Mouse (Mus musculus): ENCODE data around the gene Med25.
A peak's percentile ranks its signal among the peaks of the same experiment; 100 is the strongest.
"Not testable (repeated sequence)": the region's sequence is repeated elsewhere in the genome, so short reads cannot be mapped to it uniquely, and the experiment has no call there.

Gene Med25

DNA sequence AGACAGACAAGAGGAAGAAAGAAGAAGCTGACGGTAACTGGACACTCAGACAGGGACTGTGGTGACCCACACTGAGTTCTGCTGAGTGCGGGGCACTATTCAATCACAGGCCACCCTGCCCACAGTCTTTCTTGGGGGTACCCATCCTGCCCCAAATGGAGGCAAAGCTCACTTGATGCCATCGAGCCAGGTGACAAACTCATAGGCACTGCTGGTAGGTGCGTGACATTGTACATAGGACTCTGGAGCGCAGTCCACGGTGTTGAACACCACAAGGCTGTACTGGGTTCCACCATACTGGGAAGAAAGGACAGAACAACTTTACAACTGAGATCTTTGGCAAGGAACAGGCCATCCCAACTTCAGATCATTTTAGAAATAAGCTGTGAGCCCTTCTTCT, 901 bp downstream of the Med25 start:
- peak; percentile 27 for DNase-seq

DNA sequence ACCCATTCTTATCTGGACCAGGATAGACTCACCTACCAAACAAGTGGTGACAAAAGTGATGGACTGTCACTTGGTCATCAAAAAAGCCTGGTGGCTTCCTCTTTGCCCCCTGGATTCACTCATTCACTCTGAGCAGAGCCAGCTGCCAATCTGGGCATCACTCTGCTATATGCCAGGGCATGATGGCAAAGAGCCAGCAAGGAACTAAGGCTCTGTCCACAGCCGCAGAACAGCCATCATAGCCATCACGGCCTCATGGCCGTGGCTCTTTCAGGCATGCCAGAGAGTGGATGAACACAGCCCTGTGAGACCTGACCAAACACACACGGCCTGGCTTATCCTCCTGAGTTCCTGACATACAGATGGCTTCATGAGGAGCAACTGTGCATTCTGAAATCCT, 1.8 kb downstream of the Med25 start:
- DNase-seq: no peak

- DNase-seq: no peak
These were observed 2.3 kb downstream of the Med25 start for GRCm38 (mm10) chr7:44890180-44890579.

GRCm38 (mm10) chr7:44888256-44889105, 4.0 kb downstream of the Med25 start:
- DNase-seq: no peak

DNA sequence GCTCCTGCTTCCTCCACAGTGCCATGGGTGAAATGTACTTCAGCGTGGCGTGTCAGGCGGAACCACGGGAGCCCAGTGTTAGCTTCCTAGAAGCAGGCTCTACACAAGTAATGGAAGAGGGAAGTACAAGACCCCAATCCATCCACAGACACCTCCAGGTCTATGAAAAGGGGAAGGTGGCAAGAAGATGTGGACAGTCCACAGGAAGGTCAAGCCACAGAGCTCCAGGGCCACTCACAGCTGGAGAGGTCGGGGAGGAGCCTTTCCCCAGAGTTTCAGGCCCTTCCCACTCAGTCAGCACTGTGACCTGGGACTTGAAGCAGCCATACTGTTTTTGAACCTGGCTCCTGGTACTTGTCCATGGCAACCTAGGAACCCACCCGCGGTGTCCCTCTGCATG, 5.5 kb downstream of the Med25 start:
- no peak for DNase-seq

DNA sequence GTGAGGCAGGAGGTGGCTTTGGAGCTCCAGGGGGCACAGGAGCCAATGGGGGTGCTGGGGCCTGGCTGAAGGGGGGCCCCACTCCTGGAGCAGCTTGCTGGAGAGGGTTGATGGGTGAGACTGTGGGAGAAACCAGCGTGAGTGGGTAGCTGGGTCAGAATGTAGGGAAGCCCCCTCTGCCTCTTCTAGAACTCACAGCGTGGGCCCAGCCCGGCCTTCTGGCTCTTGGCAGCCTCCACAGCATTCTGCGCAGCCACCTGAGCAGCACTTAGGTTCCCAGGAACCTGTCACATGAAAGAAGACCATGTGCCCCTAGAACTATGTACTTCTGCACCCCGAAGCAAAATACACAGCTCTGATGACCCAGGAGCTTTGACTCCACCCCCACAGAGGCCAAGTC, 7.9 kb downstream of the Med25 start:
- no peak for DNase-seq

GRCm38 (mm10) chr7:44883036-44883435, 9.5 kb downstream of the Med25 start:
- no peak for DNase-seq

DNA sequence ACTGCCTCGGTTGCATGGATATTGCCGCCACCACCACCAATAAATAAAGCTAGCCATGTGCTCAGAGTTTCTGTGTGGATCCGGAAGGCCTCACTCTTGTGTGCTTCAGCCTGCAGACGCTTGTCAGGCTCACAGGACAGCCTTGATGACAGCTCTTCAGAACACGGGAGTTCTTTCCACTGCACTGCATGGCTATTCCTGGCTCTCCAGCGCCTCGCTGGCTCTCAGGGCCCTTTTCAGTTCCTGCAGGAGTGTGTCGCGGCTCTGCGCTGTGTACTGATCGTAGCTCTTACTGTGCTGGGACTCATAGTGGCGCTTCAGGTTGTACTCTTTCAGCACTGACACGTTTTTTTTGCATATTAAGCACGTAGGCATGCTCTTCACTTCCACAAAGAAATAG, 14.7 kb downstream of the Med25 start:
- DNase-seq: no peak

- DNase-seq: not testable (repeated sequence)
These were observed 20.7 kb downstream of the Med25 start for GRCm38 (mm10) chr7:44871774-44872173.

- DNase-seq: no peak
These were observed 21.3 kb downstream of the Med25 start for GRCm38 (mm10) chr7:44871181-44871580.

DNA sequence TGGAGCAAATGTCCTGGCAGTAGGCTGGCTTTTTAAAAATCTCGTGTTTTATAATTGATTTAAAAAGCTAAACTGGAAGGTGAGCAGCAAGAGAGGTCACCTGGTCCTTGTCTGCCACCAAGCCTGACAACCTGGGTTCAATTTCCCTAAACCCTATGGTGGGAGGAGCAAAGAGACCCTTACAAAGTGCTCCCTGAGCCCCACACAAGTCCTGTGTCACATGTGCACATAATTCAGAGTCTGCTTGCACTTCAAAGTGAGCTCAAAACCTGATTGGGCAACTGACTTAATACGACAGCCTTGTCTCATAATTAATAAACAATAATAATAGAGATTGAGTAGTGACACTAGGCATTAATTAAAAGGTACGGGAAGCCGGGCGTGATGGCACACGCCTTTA, 21.9 kb downstream of the Med25 start:
- no peak for DNase-seq

GRCm38 (mm10) chr7:44869697-44870528, 22.6 kb downstream of the Med25 start, which contains the start of gene Ptov1:
Gene Ptov1, minus strand, starts transcription at chr7:44869788.
- peak; percentile 92 for DNase-seq

- peak; percentile 72 for DNase-seq
These were observed 23.4 kb downstream of the Med25 start for GRCm38 (mm10) chr7:44868919-44869696.

GRCm38 (mm10) chr7:44868465-44868864, 24.0 kb downstream of the Med25 start:
- no peak for DNase-seq

- DNase-seq: no peak
These were observed 24.7 kb downstream of the Med25 start for GRCm38 (mm10) chr7:44867802-44868201.

- no peak for DNase-seq
These were observed 25.4 kb downstream of the Med25 start for GRCm38 (mm10) chr7:44867010-44867702.

DNA sequence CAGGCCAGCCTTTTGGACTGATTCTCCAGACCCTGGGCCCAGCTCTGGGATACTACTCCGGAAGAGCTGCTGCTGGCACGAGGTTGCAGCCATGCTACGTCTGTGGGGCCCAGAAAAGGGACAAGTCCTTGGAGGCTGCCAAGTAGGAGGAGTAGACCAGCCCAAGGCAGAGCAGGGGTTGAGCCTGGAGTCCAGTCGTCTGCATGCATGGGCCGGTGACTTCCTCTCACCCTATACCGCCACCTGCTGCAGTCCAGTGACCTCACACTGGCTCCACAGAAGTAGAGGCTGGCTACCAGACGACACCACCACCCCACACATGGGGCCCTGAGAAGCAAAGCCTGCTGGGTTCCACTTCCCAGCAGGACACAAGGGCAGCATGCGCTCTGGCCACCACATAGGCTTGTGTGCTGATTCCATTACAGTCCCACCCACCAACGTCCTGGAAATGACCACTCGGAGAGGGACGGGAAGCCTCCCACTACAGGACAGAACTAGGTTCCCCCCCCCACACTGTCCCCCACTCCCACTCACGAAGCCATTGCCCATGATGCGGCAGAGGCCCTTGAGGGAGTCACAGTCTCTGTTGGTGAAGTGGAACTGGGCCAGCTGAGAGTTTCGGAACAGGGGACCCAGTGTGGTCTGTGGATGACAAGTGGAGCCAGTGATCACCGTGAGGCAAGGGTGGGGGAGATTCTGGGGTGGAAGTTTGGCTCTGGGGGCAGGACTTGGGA, 26.1 kb downstream of the Med25 start:
- DNase-seq: no peak

DNA sequence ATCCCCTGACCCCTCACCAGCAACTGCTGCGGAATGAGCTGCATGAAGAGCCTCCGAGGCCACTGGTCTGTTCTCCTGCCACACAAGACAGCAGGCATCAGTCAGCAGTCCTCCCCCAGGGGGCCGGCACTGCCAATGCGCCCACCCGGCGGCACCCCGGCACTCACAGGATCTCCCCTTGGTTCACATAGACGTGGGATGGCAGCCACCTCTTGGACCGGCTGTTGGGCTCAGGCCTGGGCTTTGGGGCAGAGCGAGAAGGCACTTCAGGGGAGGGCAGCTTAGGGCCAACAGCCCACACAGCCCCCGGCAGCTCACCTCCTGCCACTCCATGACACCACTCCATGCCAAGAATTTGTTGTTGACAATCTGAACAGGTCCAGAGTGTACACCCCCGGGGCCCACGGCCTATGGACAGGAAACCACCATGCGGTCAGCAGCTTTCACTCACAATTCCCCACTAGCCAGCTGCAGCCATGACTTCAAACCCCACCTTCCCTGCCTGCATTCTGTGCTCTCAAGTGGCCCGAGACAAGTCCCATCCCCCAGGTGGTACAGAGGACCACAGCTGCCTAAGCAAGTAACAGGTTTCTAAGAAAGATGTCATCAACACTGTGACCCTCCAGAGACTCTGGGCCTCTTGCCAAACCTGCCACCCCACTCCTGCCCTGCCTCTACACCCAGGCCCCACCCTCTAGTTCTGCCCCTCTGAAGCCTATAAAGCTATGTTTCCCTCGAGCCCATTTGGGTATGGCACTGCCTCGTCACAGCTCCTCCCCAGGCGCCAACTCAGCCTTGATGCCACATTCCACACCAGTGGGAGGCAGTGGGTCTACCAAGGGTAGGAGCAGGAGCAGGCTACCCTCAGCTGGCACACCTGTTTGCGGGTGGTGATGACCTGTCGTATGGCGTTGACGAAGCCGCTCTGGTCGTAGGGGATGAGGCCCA, 27.6 kb downstream of the Med25 start:
- no peak for DNase-seq

DNA sequence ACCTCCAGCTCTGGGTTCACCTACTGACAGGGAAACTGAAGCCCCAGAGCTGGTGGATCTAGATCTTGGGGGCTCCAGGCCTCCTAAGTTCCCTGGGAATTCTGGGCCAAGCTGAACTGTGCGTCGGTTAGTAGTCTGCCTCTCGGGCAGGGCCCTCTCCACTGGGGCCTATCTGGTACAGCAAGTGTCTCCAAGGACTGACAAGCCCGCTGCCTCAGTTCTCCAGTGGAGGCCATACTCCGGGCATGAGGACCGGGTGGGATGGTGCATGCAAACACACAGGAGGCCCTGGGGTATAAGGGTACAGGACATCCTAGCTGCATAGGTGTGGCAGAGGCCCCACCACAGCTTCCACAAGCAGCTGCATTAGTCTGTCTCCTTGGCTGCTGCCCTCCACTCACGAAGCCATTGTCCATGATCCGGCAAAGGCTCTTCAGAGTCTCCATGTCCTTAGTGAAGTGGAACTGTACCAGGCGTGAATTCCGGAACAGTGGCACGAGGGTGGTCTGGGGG, 28.5 kb downstream of the Med25 start:
- DNase-seq: no peak

GRCm38 (mm10) chr7:44863210-44863609, 29.3 kb downstream of the Med25 start:
- DNase-seq: no peak
